20 mouse cellular contexts compared by ENCODE assay signal in the genomic region with DNA sequence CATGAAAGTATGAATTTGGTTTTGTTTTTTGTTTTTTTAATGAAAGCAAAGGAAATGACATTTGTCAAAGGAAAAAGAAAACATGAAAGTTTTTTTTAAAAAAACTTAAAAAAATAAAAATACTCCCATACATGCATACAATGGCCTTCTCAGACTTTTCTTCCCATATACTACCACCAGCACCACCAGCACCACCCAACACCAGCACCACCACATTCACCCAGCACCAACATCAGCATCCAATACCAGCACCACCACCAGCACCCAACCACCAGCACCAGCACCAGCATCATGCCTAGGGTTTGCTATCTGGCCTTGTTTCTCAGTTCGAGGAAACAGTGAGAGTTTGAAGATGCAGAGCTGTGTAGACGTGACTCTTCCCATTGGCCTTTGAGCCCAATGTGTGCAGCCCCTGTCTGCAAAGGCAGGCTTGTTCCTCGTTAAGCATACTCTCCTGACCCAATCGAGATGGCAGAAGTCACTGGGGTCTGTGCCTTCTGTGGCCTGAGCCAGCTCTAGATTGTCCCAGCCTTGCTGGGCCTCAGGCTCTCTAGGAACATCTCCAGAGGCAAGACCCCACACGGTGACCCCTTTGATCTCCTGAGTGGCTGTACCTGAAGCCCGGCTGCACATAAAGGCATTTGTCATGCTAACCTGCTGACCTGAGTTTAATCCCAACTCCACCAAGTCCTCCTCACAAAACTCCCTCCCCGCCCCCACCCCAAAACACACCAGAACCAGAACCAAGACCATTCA.
A peak's percentile ranks its signal among the peaks of the same experiment; 100 is the strongest.
DNase-seq lines count a peak whose midpoint lies in the region; ATAC-seq and TF ChIP-seq lines count a peak whose summit lies in the region.
"Had no signal": no experiment of that assay in that cellular context is flagged by ENCODE, and none has a peak within 500 bp of the region (broad histone marks: within the 10 kb centered on the region; RNA-seq: fewer than 3 reads in every experiment).

No protein-coding gene starts in this region.

- H3K27ac ChIP-seq in forebrain, embryonic 10.5 days = peak overlapping the region; percentile 12; the same call in 1 of the 2 replicates
- H3K27ac ChIP-seq in forebrain, postnatal 0 days (ENCODE audit: low read depth, low read length) = no peak overlapping the region
- H3K27ac ChIP-seq in liver, embryonic 11.5 days (ENCODE audit: low read depth, low read length) = no peak overlapping the region
- H3K27ac ChIP-seq in liver, postnatal 0 days (ENCODE audit: low read depth) = no peak overlapping the region
- H3K27ac ChIP-seq: embryonic facial prominence, embryonic 12.5 days; limb, embryonic 12.5 days; midbrain, embryonic 12.5 days had no signal

- 18% methylated on average over 7 of the region's 7 CpGs for WGBS in forebrain, embryonic 10.5 days
- WGBS in forebrain, postnatal 0 days = 39% methylated on average over 7 of the region's 7 CpGs
- WGBS in liver, embryonic 11.5 days = 48% methylated on average over 7 of the region's 7 CpGs
- WGBS in liver, postnatal 0 days (ENCODE audit: insufficient replicate concordance) = 62% methylated on average over 7 of the region's 7 CpGs

- no peak for ATAC-seq in forebrain, postnatal 0 days
- ATAC-seq in liver, embryonic 11.5 days (replicated peaks; ENCODE audit: low FRiP score) = no peak
- no peak for ATAC-seq in liver, postnatal 0 days
- peak; percentile 35; the same call in 1 of the 2 replicates for ATAC-seq in granulocyte monocyte progenitor cell, adult 5-6 weeks (replicated peaks; ENCODE audit: poor library complexity, severe bottlenecking)
- ATAC-seq in megakaryocyte, adult 5-6 weeks (ENCODE audit: poor library complexity, severe bottlenecking) = 0 out of 2 replicates have a peak, but pooled peaks have one; percentile 12
- ATAC-seq: inflammation-experienced regulatory T-cells, adult 6 months had no signal

- no peak overlapping the region for H3K4me2 ChIP-seq in forebrain, postnatal 0 days (ENCODE audit: low read depth)
- peak overlapping the region; percentile 33; the same call in 1 of the 2 replicates for H3K4me2 ChIP-seq in liver, embryonic 11.5 days
- no peak overlapping the region for H3K4me2 ChIP-seq in liver, postnatal 0 days (ENCODE audit: low read depth, low read length)
- H3K4me2 ChIP-seq: embryonic facial prominence, embryonic 12.5 days; limb, embryonic 12.5 days; midbrain, embryonic 12.5 days had no signal

- no peak for TF ChIP-seq CTCF in forebrain, postnatal 0 days (IDR thresholded peaks at IDR 0.05; ENCODE audit: low read depth)
- no peak for TF ChIP-seq CTCF in liver, postnatal 0 days (IDR thresholded peaks at IDR 0.05; ENCODE audit: low read depth)

- H3K9ac ChIP-seq in forebrain, postnatal 0 days = no peak overlapping the region
- H3K9ac ChIP-seq in liver, embryonic 11.5 days (ENCODE audit: low read depth, low read length) = no peak overlapping the region
- no peak overlapping the region for H3K9ac ChIP-seq in liver, postnatal 0 days (replicated peaks)
- H3K9ac ChIP-seq: embryonic facial prominence, embryonic 12.5 days; limb, embryonic 12.5 days; midbrain, embryonic 12.5 days had no signal

- no peaks in the 10 kb centered on the region for H3K9me3 ChIP-seq in forebrain, embryonic 10.5 days
- no peaks in the 10 kb centered on the region for H3K9me3 ChIP-seq in forebrain, postnatal 0 days (ENCODE audit: low read length)
- no peaks in the 10 kb centered on the region for H3K9me3 ChIP-seq in liver, embryonic 11.5 days (ENCODE audit: control insufficient read depth, low read length)
- H3K9me3 ChIP-seq in liver, postnatal 0 days (ENCODE audit: low read length) = no peaks in the 10 kb centered on the region
- H3K9me3 ChIP-seq: embryonic facial prominence, embryonic 12.5 days; limb, embryonic 12.5 days; midbrain, embryonic 12.5 days had no signal

- H3K27me3 ChIP-seq in forebrain, embryonic 10.5 days (ENCODE audit: poor library complexity, severe bottlenecking) = peaks cover 52% of the 10 kb centered on the region
- H3K27me3 ChIP-seq in forebrain, postnatal 0 days (ENCODE audit: insufficient read depth, low read length) = peaks cover 9% of the 10 kb centered on the region
- H3K27me3 ChIP-seq in liver, embryonic 11.5 days (replicated peaks; ENCODE audit: control insufficient read depth, insufficient read depth, low read length) = no peaks in the 10 kb centered on the region
- no peaks in the 10 kb centered on the region for H3K27me3 ChIP-seq in liver, postnatal 0 days (ENCODE audit: insufficient read depth, low read length)

- H3K4me3 ChIP-seq in forebrain, embryonic 10.5 days = no peak overlapping the region
- H3K4me3 ChIP-seq in forebrain, postnatal 0 days (ENCODE audit: low read depth, low read length) = no peak overlapping the region
- H3K4me3 ChIP-seq in liver, embryonic 11.5 days (ENCODE audit: low read depth, low read length) = no peak overlapping the region
- no peak overlapping the region for H3K4me3 ChIP-seq in liver, postnatal 0 days (ENCODE audit: low read depth, low read length)
- H3K4me3 ChIP-seq: embryonic facial prominence, embryonic 12.5 days; limb, embryonic 12.5 days; midbrain, embryonic 12.5 days had no signal

- peaks cover 27% of the 10 kb centered on the region for H3K4me1 ChIP-seq in forebrain, embryonic 10.5 days
- H3K4me1 ChIP-seq in forebrain, postnatal 0 days (ENCODE audit: insufficient read depth) = no peaks in the 10 kb centered on the region
- H3K4me1 ChIP-seq in liver, embryonic 11.5 days (replicated peaks; ENCODE audit: control insufficient read depth, insufficient read depth, low read length) = peaks cover 13% of the 10 kb centered on the region
- peaks cover 12% of the 10 kb centered on the region for H3K4me1 ChIP-seq in liver, postnatal 0 days (ENCODE audit: insufficient read depth)

- TF ChIP-seq EP300 in liver, postnatal 0 days (IDR thresholded peaks at IDR 0.05; ENCODE audit: low read depth) = no peak

- no peak for DNase-seq in forebrain, embryonic 10.5 days (ENCODE audit: extremely low spot score, low spot score)
- DNase-seq in forebrain, postnatal 0 days = no peak
- no peak for DNase-seq in liver, embryonic 11.5 days (ENCODE audit: low spot score)
- no peak for DNase-seq in liver, postnatal 0 days
- no peak for DNase-seq in yolk sac, embryonic 10.5 days (ENCODE audit: low spot score)
- no peak for DNase-seq in left cerebral cortex, adult 8-10 months (ENCODE audit: low spot score in 2 of 2)
- DNase-seq: adrenal gland, postnatal 36 days; cerebellum, adult 2 months; gastrocnemius, postnatal 10 days; heart, postnatal 10 days; kidney, postnatal 4 days; layer of hippocampus, postnatal 36 days; lung, postnatal 36 days; spleen, adult 18-20 months had no signal

- H3K36me3 ChIP-seq in forebrain, embryonic 10.5 days (replicated peaks) = no peaks in the 10 kb centered on the region
- H3K36me3 ChIP-seq in forebrain, postnatal 0 days (ENCODE audit: insufficient read depth) = no peaks in the 10 kb centered on the region
- H3K36me3 ChIP-seq in liver, embryonic 11.5 days (ENCODE audit: control insufficient read depth, insufficient read depth, low read length) = no peaks in the 10 kb centered on the region
- no peaks in the 10 kb centered on the region for H3K36me3 ChIP-seq in liver, postnatal 0 days (replicated peaks; ENCODE audit: insufficient read depth, low read length)
- H3K36me3 ChIP-seq: embryonic facial prominence, embryonic 12.5 days; limb, embryonic 12.5 days; midbrain, embryonic 12.5 days had no signal

Comparison
In these comparisons a context has a peak if more than half of its experiments do, and no peak if none do; other contexts are left out.
1. ATAC-seq: peak in granulocyte monocyte progenitor cell, adult 5-6 weeks (single experiment) and megakaryocyte, adult 5-6 weeks (single experiment); none in forebrain, postnatal 0 days (single experiment), liver, embryonic 11.5 days (single experiment) and liver, postnatal 0 days (single experiment).